Mouse (Mus musculus): ENCODE measurements around the gene Foxo1.

Foxo1 gene

GRCm38 (mm10) chr3:52364576-52364975, 96.4 kb downstream of the Foxo1 start:
- no peak for DNase-seq (ENCODE audit: low read depth, low spot score)

GRCm38 (mm10) chr3:52369204-52369603, 101.1 kb downstream of the Foxo1 start:
- DNase-seq (ENCODE audit: low read depth, low spot score): no peak

DNA sequence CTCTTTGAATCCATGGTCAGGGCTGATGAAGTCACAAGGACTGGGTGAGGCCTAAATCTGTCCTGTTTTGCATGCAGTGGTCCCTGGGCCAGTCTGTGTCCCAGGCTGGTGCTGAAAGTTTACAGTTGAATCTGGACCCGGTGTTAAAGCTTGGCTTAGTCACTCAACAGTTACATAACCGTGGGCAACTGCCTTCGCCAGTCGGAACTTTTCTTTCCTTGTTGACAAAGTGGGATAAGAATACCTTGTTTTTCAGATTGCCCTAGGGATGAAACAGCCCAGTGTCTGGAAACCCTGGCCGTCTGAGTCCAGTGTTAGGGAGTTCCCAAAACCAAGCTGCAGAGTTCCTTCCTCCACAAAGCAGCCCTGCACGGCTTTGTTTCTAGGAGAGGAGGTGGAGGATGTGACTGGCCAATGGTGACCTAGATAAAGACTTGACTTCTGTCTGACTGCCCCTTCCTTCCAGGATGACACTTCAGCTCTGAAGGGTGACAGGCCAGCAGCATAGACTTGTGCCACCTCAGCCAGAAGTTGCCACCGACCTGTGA, 101.8 kb downstream of the Foxo1 start:
- DNase-seq (ENCODE audit: low read depth, low spot score): no peak

DNA sequence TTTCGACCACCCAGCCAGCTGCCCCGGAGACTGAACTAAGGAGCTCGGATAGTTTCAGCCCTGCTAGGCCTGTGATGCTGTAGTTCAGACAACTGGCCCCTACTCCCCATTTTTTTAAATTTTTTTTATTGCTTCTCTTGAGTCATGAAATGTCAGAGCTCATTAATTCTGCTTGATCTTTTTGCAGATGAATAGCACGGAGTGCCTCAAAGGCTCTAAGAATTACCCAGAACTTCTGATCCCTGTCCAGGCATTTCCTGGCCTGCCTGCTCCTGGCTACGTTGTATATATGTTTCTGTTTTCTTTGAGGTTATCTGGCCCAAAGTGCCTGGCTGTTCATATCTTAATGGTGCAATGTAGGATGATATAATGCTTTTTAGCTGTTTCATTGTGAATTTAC, 108.8 kb downstream of the Foxo1 start:
- no peak for DNase-seq (ENCODE audit: low read depth, low spot score)

DNA sequence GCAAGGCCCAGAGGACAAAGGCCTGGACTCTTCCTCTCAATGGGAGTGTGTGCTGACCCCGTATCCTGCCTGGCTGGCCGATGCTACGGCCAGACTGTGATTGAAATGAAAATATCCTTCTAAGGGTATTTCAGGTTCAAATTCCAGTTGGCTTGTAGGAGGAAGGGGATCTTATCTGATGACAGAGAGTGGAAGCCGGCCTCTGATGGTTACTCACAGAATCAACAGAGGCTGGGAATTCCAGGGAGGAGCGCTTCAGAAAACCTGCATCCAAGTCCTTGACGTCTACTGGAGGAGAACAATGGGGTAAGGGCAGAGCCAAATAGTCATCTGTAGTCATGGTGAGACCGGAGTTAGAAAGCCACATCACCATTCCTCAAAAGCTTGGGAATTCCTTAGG, 115.2 kb downstream of the Foxo1 start:
- peak; percentile 54 for DNase-seq (ENCODE audit: low read depth, low spot score)

GRCm38 (mm10) chr3:52386343-52386742, 118.2 kb downstream of the Foxo1 start:
- peak; percentile 52 for DNase-seq (ENCODE audit: low read depth, low spot score)

DNA sequence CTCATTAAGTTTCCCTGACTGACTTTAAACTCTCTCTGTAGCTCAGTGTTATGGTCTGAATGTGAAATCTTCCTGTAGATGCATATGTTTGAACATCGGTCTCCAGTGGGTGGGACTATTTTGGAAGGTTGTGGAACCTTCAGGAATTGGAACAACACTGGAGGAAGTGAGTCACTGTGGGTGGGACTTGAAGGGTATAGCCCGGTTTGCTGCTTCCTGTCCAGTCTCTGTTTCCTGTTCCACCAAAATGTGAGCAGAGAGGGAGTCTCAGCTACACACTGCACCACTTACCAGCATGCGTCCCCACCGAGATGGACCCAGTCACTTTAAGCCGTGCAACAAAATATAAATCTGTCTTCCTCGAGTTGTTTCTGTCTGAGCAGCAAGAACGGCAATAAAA, 122.2 kb downstream of the Foxo1 start:
- DNase-seq (ENCODE audit: low read depth, low spot score): peak; percentile 70

- peak; percentile 95 for DNase-seq (ENCODE audit: low read depth, low spot score)
These were observed 122.9 kb downstream of the Foxo1 start for GRCm38 (mm10) chr3:52390766-52391665.

- no peak for DNase-seq (ENCODE audit: low read depth, low spot score)
These were observed 123.8 kb downstream of the Foxo1 start for GRCm38 (mm10) chr3:52391897-52392296.

DNA sequence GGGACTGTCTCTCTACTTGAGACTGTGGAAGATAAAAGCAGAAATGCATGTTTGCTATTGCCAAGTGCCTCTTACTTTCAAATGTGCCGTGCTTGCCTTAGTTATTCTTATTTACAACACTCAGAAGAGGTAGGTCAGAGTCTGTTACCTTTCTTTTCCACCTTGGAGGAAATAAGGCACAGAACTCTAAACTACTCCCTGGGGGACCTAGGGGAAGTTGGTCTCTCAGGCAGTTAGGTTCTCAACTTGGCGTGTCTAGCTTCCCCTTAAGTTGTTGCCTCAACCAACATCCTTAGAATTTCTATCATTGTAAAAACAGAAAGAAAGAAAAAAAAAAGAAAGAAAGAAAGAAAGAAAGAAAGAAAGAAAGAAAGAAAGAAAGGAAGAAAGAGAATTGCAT, 124.4 kb downstream of the Foxo1 start:
- DNase-seq (ENCODE audit: low read depth, low spot score): no peak

DNA sequence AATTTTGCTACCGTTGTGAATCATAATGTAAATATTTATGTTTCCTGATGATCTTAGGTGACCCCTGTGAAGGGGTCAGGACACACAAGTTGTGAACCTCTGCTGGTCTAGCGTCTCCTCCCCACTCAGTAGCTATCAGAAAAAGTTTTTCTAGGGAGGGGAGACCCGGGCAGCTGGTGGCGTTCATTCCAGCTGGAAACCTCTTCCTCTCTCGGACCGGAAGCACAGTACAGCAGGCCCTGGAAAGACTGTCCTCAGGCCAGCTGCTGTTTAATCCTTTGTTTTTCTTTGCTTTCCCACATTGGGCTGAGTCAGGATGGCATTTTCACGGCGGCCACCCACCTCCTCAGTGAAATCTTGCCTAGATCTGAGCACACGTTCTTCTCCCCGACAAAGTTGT, 125.0 kb downstream of the Foxo1 start:
- DNase-seq (ENCODE audit: low read depth, low spot score): no peak

DNA sequence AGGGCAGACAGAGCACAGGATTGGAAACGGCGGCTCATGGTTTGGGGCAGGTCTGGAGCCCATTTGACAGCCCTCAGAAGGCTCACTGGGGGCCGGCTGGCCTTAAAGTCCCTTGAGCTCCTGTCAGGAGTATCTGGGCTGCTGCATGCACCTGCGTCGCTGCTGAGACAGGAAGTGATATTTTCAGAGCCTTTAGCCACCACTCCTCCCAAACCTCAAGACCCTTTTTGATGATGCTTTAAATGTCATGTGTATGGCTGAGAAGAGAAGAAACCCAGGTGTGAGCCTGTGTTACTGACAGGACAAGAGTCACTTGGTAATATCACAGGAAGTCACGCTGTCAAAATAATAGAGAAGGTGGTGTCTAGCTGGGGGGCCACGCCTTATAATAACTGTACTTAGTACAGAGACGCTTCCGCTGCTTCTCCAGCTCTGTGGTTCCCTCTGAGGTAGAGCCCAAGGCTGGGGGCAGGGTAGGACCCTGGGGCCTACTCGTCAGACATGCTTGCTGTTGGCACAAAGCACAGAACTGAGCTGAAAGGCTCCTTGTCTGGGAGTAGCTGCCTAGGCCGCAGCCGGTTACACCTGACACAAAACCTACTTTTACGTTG, 128.1 kb downstream of the Foxo1 start:
- no peak for DNase-seq (ENCODE audit: low read depth, low spot score)

DNA sequence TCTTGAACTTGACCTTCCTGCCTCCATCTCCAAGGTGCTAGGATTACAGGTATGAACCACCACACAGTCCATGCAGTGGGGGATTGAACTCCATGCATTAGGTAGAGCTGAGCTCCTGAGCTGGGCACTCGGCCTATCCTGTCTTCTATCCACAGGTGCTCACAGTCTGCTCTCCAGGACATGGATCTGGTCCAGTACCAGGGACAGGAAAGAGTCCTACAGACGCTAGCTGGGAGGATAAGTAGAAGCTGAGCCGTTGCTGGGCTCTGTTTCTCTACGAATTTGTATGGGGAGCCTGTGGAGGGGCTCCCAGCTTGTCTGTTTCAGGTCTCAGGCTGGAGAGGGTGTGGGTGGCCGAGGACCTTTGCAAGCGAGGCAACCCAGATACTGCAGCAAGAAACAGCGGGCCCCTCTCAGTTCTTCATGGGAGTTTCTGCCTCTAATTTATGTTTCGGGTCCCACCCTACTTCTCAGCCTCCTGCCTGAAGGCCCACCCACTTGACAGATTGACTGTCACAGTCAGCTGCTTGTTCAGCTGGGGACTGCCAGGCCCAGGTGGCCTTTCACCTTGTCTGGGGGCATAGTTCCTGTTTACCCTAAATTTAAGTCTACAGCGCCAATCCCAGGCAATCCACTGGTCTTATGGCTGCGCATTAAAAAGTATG, 128.9 kb downstream of the Foxo1 start:
- no peak for DNase-seq (ENCODE audit: low read depth, low spot score)

GRCm38 (mm10) chr3:52397961-52398360, 129.8 kb downstream of the Foxo1 start:
- DNase-seq (ENCODE audit: low read depth, low spot score): no peak

DNA sequence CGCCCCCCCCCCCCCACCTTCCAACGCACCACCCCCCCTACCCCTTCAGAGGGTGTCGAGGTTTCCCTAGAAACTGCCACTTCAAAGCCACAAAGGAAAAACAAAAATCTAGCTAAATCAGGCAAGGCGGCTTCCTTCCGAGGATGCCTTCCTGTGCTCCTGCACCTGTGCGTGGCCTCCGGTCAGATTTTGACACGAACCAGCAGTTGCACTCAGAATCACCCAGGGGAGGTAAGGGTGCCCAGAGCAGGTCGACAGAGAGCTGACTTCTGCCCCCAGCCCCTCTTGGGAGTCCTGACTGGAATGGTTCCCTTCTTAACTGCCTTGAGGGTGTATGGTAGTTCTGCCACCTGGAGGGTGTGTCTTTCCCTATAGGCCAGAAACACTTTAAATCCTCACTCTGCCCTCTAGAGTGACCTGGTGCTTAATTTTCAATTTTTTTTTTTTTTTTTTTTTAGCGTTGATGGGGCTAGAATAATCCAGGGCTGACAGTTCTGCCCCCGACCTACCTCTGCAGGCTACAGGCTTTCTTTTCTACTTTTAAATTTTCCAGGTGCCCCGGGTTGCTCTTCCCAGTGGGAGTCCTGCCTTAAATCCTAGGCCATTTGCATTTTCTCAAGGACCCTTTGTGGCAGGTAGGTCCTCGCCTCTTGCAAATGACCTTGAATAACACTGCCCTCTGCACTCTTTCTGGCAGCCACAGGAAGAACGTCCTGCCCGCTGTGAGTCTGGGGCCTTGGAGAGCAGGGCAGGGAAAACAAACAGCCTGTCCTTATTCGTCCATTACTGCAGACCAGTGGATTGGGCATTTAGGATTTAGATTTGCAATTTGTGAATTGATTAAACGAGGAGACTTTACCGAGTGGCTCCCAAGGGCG, 132.4 kb downstream of the Foxo1 start:
- peak; percentile 91 for DNase-seq (ENCODE audit: low read depth, low spot score)

GRCm38 (mm10) chr3:52401162-52401928, 133.2 kb downstream of the Foxo1 start:
- peak; percentile 73 for DNase-seq (ENCODE audit: low read depth, low spot score)

Measured in ES-CJ7 (cell line).